13 mouse cellular contexts compared by ENCODE assay signal in genomic region chr9:113093863-113094390, GRCm38 (mm10).
"Had no signal": no experiment of that assay in that cellular context is flagged by ENCODE, and none has a peak within 500 bp of the region (broad histone marks: within the 10 kb centered on the region; RNA-seq: fewer than 3 reads in every experiment).

No protein-coding gene starts in this region.

- H3K9ac ChIP-seq: kidney, embryonic 15.5 days; limb, embryonic 15.5 days; liver, embryonic 12.5 days; lung, embryonic 14.5 days; midbrain, embryonic 12.5 days; neural tube, embryonic 12.5 days had no signal

- H3K4me2 ChIP-seq: kidney, embryonic 15.5 days; limb, embryonic 15.5 days; liver, embryonic 12.5 days; lung, embryonic 14.5 days; midbrain, embryonic 12.5 days; neural tube, embryonic 12.5 days had no signal

- H3K27ac ChIP-seq: kidney, embryonic 15.5 days; limb, embryonic 15.5 days; liver, embryonic 12.5 days; macrophage; midbrain, embryonic 12.5 days; neural tube, embryonic 12.5 days had no signal

- H3K4me1 ChIP-seq: kidney, embryonic 15.5 days; limb, embryonic 15.5 days; liver, embryonic 12.5 days; midbrain, embryonic 12.5 days; neural tube, embryonic 12.5 days had no signal

- ATAC-seq: liver, embryonic 12.5 days had no signal

- H3K36me3 ChIP-seq: kidney, embryonic 15.5 days; limb, embryonic 15.5 days; liver, embryonic 12.5 days; midbrain, embryonic 12.5 days; neural tube, embryonic 12.5 days had no signal

- H3K4me3 ChIP-seq: kidney, embryonic 15.5 days; limb, embryonic 15.5 days; liver, embryonic 12.5 days; midbrain, embryonic 12.5 days; myocyte; neural tube, embryonic 12.5 days had no signal

- H3K9me3 ChIP-seq: kidney, embryonic 15.5 days; limb, embryonic 15.5 days; liver, embryonic 12.5 days; midbrain, embryonic 12.5 days had no signal

- H3K27me3 ChIP-seq: kidney, embryonic 15.5 days; limb, embryonic 15.5 days; liver, embryonic 12.5 days; midbrain, embryonic 12.5 days; neural tube, embryonic 12.5 days had no signal

- DNase-seq: kidney, postnatal 14 days; lung, embryonic 14.5 days; lung, postnatal 14 days; retina, postnatal 1 day; right cerebral cortex, postnatal 25 days; thymus, postnatal 36 days had no signal
